In genomic region chr1:162361978-162362377, GRCm38 (mm10) we compare ENCODE assay signal across 9 mouse cellular contexts.
DNase-seq lines count a peak whose midpoint lies in the region; ATAC-seq and TF ChIP-seq lines count a peak whose summit lies in the region.
"Had no signal": no experiment of that assay in that cellular context is flagged by ENCODE, and none has a peak within 500 bp of the region (broad histone marks: within the 10 kb centered on the region; RNA-seq: fewer than 3 reads in every experiment).

No protein-coding gene starts in this region.

- TF ChIP-seq CTCF in kidney, postnatal 0 days (IDR thresholded peaks at IDR 0.05; ENCODE audit: low read depth) = no peak

- DNase-seq in kidney, postnatal 0 days (ENCODE audit: low spot score) = peak; percentile 30
- no peak for DNase-seq in kidney, adult 18-20 months
- peak; percentile 63 to 76 for DNase-seq in right cerebral cortex, postnatal 10 days (ENCODE audit: low spot score in 2 of 2)
- DNase-seq in right cerebral cortex, adult 18-20 months = no peak
- peak; percentile 9 to 75 for DNase-seq in layer of hippocampus, adult 18-20 months (ENCODE audit: low spot score in 2 of 2)
- DNase-seq in urinary bladder, postnatal 4 days (ENCODE audit: low spot score in 2 of 2) = no peak
- DNase-seq in ovary, postnatal 14 days (ENCODE audit: low spot score) = no peak

- H3K27ac ChIP-seq in kidney, postnatal 0 days = no peak overlapping the region
- H3K27ac ChIP-seq: lung, embryonic 15.5 days had no signal

- no peak overlapping the region for H3K4me3 ChIP-seq in kidney, postnatal 0 days (replicated peaks; ENCODE audit: low read depth, low read length)
- H3K4me3 ChIP-seq: embryonic facial prominence, embryonic 13.5 days; lung, embryonic 15.5 days had no signal

- no peaks in the 10 kb centered on the region for H3K27me3 ChIP-seq in kidney, postnatal 0 days (ENCODE audit: insufficient read depth, low read length)
- H3K27me3 ChIP-seq: embryonic facial prominence, embryonic 13.5 days; lung, embryonic 15.5 days had no signal

- WGBS in kidney, postnatal 0 days = 51% methylated on average over 5 of the region's 5 CpGs

- no peaks in the 10 kb centered on the region for H3K36me3 ChIP-seq in kidney, postnatal 0 days (ENCODE audit: insufficient read depth, low read length)
- H3K36me3 ChIP-seq: embryonic facial prominence, embryonic 13.5 days; lung, embryonic 15.5 days had no signal

- no peaks in the 10 kb centered on the region for H3K4me1 ChIP-seq in kidney, postnatal 0 days (replicated peaks; ENCODE audit: insufficient read depth, low read length)

- no peak overlapping the region for H3K9ac ChIP-seq in kidney, postnatal 0 days (ENCODE audit: low read depth, low read length)
- H3K9ac ChIP-seq: embryonic facial prominence, embryonic 13.5 days; lung, embryonic 15.5 days had no signal

- no peaks in the 10 kb centered on the region for H3K9me3 ChIP-seq in kidney, postnatal 0 days (replicated peaks; ENCODE audit: low read length)
- H3K9me3 ChIP-seq: embryonic facial prominence, embryonic 13.5 days; lung, embryonic 15.5 days had no signal

- ATAC-seq in kidney, postnatal 0 days (replicated peaks; ENCODE audit: low FRiP score, low read depth) = no peak

- H3K4me2 ChIP-seq in kidney, postnatal 0 days (ENCODE audit: low read length) = no peak overlapping the region
- H3K4me2 ChIP-seq: embryonic facial prominence, embryonic 13.5 days; lung, embryonic 15.5 days had no signal

Comparison
In these comparisons a context has a peak if more than half of its experiments do, and no peak if none do; other contexts are left out.
1. DNase-seq: peak in kidney, postnatal 0 days (single experiment), right cerebral cortex, postnatal 10 days (2 of 2) and layer of hippocampus, adult 18-20 months (2 of 2); none in kidney, adult 18-20 months (single experiment), right cerebral cortex, adult 18-20 months (single experiment), urinary bladder, postnatal 4 days (0 of 2) and ovary, postnatal 14 days (single experiment).